Mouse (Mus musculus): ENCODE results near the gene Dad1.

The Dad1 gene

DNA sequence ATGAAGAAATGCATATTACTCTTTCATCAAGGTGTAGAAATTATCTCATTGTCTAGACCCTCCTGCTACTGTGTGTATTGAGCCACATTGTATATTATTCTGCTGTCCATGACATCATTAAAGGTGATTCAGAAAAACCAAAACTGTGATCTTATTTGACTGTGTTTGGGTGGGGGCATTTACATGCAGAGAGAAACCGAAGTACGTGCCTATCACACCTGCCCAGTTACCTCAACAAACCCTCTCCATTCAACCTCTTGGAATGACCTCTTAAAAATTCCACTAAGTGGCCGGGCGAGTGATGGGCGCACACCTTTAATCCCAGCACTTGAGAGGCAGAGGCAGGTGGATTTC is 29.9 kb downstream of the Dad1 start:
- no peak for DNase-seq

DNA sequence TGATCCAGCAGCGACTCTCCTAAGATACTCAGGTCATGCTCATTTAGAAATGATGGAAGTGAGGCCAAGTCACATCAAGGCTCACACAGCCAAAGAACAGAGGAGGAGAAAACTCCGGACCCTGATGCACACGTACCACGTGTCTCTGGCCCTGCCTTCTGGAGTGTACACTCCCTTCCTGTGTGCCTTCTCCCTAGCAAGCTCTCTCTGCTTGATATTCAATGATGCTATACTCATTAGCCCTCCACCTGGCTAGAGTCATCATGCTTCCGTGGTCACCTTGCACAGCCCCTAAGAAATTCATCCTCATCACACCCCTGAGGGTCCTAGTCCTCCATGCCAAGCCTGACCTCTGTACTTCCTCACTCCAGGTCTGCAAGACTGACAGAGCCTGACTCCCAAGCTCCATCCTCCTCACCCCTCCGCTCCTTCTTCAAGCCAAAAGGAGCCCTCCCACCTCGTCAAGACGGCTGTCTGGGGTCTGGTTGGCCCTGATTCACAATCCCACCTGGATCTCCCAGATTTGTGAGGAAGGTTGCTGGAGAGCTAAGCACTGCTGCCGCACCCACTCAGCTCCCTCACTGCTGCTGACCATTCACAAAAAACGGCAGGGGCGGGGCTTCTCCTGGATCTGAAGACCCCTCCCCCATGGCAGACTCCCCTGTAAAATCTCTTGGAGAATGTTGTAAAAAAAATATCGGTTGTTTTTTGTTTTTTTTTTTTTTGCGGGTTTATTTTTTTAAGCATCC is 30.4 kb downstream of the Dad1 start:
- no peak for DNase-seq

DNA sequence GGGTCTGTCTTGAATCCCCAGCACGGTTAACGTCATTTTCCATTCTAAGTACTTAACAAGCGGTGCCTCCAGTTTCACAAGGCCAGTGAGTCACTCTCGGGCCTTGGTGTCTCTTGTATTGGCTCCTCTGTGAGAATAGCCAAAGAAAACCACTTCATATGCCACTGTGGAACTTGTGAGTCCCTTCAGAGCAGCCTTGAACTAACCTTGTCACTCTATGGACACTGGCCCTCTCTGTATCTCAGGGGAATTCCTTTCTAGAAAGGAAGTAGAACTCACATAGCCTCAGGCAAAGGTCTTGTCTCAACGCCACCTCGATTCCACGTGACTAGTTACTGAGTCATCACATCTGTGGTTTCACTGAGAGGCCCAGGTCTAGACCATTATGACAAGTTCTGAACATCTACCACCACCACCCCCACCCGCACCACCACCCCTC is 31.6 kb downstream of the Dad1 start:
- no peak for DNase-seq

DNA sequence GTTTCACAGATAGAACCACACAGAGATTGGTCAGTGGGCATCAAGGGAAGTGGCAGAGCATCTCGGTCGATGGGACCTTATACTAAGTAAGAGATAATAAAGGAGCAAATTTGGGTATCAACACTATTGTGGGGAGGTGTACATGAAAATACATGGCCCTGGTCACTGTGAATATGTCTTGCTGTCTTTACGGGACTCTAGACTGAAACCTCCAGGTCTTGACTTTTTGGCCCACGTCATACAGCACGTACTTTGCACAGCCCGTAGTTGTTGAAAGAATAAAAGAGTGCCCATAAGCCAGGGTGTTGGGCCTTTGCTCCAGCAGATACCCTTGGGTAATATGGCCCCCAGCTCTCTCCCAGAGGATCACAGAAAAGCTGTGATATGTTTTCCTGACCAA is 32.3 kb downstream of the Dad1 start:
- DNase-seq, result no peak

DNA sequence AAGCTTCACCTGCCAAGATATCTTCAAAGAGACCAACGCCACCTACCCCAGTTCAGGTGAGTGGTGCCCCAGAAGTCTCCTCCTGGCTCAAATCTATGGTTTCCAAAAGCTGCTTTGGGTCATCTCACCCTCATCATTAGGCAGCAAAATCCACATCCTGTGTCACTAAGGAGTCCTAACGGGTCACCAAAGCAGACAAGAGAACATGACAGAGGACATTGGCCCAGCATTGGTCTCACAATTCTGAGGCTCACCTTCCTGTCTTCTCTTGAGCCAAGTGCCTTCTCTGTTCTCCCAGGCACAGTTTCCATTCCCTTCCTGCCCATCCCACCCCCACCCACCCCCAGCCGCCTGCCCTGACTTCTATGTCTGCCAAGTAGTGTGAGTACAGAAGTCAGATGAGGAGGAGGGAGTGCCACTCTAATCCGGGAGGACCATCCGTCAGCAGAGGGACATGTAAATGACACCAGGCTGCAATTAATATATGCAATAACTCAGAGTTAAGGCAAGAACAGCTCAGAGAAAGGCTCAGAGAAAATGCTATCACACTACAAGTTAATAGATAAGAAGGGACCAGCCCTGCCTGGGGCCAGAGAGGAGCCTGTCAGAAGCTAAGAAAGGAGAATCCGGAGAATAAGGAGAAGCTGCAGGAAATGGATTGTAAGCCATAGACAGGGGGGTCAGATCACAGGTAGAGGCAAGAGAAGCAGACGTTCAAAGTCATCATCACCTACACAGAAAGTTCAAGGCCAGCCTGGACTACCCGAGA is 33.0 kb downstream of the Dad1 start:
- DNase-seq, result no peak

DNA sequence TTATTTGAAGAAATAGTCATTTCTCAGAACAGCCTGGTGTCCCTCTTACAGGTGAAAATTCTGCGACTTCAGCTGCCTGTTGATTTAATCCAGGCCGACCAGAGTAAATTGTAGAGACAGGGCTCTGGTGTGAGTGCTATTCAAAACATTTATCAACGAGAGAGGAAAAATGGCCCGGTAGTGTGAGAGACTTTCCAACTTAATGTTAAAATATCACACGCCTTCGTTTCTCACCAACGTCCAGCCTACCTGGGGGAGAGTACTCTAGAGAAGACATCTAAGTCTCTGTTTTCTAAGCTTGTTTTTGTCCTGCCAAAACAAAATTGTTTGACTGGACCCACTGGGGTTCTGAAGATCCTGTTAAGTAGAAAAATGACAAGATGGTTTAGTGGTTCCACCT is 34.1 kb downstream of the Dad1 start:
- no peak for DNase-seq

DNA sequence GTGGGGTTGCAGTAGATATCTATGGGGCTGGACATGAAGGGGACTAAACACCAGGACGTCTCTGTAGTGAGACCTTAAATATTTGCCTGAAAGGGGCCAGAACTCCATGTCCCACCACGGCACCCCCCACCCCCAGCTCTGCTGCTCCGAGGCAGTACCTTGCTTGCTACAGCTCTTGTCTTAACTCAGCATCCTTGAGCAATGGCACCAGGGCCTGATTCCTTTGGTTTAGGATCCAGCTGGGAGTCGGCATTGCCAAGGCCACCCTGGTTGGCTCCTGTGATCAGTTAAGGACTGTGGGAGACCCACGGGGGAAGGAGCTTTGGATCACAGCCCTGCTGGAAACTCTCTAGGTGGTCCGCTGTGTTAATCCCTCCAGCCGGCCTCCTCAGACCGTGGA is 34.6 kb downstream of the Dad1 start:
- no peak for DNase-seq

DNA sequence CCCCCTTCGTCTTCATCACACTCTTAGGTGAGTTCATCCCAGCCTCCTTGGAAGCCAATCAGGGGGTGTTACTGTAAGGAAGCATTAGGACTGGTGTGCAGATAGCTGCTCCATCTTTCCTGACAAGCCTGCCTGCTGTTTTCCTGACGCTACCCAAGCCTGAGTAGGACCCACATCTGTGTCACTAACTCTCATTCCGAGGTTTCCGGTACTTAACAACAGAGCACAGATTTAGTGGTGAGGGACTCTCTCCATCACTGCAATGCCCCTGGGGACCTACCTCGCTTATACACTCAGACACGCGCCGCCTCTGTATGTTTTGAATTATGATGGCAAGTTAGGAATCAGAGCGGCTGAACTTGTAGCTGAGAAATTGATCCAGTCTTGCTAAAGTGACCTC is 35.2 kb downstream of the Dad1 start:
- no peak for DNase-seq

DNA sequence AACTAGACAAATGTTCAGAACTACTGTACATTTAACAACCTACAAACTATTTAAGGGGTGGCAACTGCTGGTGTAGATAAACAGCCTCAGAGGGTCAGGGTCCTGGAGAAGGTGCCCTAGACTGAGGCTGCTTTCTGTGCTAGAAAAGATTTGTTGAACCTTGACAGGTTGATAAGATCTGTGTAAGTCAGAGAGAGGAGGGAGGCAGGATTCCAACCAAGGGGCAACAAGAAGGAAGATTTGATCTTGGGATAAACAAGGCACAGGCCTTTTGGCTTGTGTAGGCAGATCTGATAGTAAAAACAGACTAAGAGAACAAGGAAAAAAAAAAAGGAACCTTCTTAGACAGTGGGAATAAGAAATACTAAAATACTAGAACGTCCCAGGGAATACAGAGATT is 35.7 kb downstream of the Dad1 start:
- no peak for DNase-seq

DNA sequence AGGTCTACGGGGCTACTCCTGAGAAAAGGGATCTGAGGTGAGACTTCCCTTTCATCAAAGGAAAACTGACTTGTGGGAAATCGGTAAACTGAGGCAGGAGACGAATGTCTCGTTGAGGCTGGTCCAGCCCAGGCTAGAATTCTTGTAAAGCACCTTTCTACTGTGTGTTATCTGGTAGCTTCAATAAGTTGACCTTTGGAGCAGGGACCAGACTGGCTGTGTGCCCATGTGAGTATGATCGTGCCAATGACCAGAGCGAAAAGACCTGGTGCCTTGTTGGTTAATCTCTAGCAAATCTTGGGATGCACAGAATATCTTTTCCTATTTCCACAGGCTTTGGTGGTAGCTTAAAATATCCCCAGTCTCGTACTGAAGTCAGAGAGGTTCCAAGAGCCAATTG is 37.8 kb downstream of the Dad1 start:
- DNase-seq, result no peak

DNA sequence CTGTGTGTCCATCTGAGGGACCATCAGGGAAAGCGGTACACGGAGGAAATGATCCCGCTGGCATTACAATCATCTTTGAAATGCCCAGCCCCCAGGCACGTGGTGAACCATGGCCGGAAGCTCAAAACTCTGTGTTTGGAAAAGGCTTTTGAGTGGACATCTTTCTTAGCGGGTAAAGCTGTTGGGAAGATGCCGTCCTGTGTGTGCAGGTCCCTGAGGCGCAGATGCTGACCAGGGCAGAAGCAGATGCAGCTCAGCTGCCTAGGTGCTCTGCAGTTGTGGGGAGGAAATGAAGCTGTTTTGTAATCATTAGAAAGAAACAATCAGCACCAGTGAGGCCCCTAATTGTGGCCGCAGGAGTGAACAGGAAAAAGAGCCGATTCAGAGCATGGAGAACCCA is 39.0 kb downstream of the Dad1 start:
- DNase-seq, result no peak

DNA sequence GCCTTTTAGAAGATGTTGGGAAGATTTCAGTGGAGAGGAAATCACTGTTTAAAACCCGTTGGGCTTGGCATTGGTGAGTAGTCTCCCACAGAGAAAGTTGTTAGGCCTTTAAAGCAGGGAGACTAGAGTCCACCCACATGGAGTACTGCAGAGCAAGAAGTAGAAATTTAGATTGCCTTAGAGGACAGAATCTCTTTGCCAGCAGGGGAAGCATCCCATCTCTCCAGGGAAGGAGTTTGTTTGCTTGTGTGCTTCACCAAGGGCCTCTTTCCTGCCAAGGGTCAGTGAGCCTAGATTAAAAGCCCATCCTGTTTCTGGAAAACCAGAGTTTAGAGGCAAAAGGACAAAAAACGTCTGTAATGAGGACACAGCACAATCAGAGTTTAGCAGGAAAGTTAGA is 39.4 kb downstream of the Dad1 start:
- DNase-seq, result no peak

DNA sequence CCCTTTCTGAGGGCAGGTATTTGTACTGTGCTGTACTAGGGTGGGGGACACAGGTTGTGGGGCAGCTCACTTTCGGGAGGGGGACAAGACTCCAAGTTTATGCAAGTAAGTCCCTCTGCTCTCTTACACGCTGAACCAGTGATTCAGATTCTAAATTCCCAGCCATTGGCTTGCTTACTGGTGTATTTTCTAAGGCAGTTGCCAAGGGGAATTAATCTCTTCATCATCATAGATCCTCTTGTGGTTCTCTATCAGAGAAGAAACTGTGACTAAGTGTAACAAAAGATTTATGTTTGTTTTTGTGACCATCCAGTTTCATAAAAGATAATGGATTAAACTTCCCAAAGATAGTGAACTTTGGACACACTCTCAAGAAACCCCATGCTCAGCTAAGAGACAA is 40.2 kb downstream of the Dad1 start:
- DNase-seq, result no peak

DNA sequence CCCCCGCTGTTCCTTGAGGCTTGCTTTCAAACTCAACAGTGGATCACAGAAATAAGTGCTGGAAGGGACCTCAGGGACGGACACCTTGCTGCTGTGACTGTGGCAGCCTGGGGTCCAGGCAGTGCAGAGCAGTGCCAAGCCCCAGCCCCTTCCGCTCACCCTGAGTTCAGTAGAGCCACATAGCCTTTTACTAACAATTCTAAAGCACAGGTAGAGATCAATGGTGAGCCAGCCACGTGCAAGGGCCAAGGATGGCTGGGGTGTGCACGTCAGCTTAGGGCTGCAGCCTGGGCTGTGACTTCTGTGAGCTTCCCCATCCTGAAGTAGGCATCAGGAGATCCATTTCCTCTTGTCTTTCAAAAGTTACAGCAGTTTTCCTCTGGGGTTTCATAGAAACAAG is 42.1 kb downstream of the Dad1 start:
- no peak for DNase-seq

DNA sequence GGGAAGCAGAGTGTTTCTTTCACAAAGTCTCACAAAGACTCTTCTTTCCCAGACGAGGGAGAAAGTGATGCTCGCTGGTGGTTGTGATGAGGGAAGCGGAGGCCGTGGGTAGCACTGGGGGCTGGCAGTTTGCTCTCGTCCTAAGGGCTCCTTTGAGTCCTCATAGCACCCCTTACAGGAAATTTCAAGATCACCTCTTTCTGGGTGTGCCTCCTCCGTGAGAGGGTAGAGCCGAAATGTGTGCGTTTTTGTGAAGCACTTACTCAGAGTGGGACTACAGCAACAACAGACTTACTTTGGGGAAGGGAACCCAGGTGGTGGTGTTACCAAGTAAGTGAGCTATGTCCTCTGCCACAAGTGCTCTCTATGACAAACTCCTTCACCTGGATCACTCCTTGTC is 42.7 kb downstream of the Dad1 start:
- DNase-seq, result no peak

DNA sequence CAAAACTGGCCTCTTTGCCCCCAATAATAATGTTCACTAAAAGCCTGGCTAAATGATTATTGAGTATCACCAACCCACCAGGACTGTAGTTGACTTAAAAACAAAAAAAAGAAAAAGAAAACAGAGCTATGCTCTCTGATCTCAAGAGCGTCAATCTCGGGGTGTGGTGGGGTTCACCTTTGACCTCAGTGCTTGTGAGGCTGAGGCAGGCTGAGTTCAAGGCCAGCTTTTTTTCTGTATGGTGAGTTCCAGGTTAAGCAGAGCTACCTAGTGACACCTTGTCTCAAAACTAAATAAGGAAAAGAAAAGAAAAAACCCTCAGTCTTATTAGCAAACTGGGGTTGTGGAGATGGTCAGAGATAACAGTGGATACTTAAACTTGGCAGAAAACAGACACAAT is 43.5 kb downstream of the Dad1 start:
- DNase-seq, result no peak

DNA sequence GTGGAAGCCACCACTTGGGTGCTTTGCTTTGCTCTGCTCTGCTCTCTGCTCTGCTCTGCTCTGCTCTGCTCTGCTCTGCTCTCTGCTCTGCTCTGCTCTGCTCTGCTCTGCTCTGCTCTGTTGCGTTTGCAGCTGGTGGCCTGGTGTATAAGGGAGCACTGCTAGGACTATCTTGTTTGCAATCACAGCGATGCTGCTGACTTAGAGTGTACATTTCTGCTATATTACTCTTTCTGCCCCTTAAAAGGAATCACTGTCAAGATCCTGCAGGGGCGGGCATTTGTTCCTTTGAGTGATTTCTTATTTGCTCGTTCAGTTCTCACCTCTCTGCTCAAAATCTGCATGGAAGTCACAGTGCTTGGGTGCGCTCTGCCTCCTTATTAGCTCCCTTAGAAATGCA is 44.0 kb downstream of the Dad1 start:
- DNase-seq, result no peak

DNA sequence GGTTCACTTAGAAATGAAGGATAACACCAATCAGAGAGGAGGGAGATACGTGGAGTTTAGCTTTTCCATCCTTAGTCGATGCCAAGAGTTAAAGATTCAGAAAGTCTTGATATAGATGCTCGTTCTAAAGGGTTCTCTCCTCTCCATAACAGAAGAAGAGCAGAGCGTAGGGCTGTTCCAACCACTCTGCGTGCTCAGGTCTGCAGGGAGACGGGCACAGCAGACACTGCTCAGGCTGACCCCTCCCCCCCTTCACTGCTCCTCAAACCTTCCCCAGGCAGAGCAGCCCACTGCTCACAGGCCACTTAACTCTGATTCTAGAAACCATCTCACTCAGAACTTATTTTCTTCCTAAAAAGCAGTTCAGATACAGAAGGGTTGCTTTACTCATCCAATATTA is 45.2 kb downstream of the Dad1 start:
- DNase-seq, result no peak

DNA sequence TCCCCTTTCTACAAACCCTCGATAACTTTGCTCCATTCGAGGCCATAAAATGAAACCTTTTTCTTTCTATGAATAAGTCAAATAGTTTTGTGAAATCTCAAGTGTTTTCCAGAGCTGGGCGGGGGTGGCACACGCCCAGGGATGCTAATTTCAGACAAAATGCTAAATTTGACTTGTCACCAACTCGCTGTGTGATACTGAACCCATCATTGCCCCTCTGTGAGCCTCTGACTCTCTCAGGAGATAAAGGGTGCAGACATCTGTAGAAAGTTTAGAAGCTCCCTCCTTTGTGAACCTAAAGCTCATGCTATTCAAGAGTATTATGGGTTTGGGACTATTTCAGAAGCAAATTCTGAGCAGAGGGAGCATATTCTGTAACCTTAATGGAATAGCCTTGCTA is 46.0 kb downstream of the Dad1 start:
- DNase-seq, result no peak

DNA sequence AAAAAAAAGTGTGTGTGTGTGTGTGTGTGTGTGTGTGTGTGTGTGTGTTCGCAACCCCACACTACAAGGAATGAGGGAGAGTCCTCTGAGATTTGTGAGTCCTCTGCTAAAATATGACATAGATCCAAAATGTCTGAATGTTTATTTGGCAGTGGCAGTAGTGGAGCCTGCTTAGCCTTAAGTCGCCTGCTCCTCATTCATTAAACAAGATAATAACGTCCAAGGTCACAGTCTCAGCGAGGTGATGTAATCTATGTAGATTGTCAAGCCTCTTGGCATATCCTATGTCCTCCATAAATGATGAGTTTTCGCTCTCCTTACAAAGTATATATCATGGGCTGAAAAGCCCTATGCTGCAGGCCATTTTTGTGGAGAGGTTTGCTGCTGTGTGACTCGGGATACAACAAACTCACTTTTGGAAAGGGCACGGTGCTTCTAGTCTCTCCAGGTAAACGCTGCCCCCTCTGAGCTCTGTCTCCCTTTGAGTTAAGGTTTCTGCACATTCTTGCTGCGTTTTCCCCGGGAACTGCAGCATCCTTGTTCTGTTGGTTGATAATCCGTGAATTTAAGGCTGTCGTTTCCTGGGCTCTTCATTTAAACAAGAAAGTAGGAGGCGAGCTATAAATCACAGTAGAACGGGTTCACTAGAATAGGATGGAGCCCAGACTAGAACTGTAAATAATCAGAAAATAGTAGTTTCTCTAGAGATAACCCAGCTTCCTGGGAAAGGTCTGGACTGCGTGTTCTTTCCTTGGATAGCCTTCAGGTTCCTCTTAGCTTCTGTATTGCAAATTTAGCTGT is 47.0 kb downstream of the Dad1 start:
- no peak for DNase-seq

DNA sequence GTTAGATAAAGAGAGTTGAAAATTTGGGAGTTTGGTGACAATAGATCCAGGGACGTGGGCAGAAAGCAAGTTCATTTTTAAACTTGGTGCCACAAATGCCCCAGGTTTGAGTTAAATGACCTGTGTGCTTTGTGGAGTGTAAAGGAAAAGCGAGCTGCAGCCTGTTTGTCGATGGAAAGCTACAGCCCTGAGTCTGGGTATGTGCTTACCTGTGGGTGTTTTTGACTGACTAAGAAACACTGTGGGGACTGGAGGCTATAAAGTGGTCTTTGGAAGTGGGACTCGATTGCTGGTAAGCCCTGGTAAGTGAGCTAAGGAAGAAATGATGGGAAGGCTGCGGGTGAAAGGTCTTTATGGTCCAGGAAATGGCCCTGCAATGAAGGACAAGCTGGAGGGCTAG is 47.6 kb downstream of the Dad1 start:
- no peak for DNase-seq

DNA sequence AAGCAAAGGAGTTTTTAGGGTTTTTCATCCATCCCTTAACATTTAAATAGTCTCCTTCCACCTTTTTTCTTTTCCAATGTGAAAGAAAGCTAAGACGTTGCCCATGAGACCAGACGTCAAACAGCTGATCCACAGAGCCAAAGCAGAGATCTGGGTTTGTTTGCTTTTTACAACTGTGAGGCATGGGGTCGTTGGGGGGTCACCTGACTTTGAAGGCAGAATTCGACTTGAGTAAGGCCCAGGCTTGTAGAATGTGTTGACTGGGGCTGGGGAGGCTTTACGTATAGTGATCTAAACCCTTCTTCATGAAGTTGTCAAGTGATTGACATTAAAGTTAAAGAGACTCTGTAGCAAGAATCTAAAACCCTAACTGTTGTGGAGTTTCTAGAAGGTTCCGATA is 48.0 kb downstream of the Dad1 start:
- no peak for DNase-seq

DNA sequence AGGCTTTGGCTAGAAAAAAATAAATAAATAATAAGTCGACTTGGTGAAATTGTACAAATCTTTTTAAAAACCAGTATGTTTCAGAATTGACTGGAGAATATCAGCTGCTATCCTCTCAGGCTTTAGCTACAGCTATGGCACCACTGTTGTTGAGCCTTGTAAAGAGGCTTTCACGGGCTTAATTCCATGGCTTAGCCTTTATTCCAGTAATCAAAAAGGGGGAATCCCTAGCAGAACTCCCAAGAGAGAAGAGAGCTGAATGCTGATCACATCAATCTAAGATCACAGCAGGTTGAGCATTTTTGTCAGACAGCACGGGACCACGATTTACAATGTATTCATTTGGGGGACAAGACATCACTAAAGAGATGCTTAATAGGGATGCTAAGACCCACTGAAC is 49.1 kb downstream of the Dad1 start:
- DNase-seq, result no peak

DNA sequence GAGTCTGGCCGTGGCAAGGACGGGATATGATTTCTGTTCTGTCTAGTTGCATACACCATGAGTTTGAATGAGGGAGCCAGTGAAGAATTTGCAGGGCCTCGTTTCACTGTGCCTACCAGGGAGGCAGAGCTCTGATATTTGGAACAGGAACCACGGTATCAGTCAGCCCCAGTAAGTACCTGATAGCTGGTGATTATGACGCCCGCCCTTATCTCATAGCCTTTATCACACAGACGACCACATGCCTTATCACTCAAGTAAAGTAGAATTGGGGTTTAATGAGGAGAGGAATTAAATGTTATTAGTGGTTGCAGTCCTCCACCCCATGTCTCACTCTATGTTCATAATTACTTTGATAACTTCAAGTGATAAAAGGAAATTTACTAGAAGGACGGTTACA is 49.6 kb downstream of the Dad1 start:
- no peak for DNase-seq

Data from cerebellum, adult 9-10 months (tissue).